Mouse (Mus musculus): Measurements from ENCODE around the gene Zmpste24. TPM values are rescaled to one million over a fixed set of nuclear protein-coding genes. Genes with fewer than 3 reads are reported as not detected.

The Zmpste24 gene
- polyA plus RNA-seq, 1 experiment from 2014 or later: 34.7 TPM

GRCm38 (mm10) chr4:121014594-121015267, 83.3 kb downstream of the Zmpste24 start:
- Histone ChIP-seq H3K4me2 (replicated peaks) (peak overlapping the region; percentile 93; the same call in 1 of the 2 replicates), H3K4me1 (peaks cover 11% of the 10 kb centered on the region)
- WGBS: 84% methylated on average over 10 of the region's 10 CpGs

GRCm38 (mm10) chr4:121010770-121011549, 87.1 kb downstream of the Zmpste24 start:
- no peak overlapping the region for H3K4me2 ChIP-seq (replicated peaks)
- no peak overlapping the region for H3K4me3 ChIP-seq
- ATAC-seq (ENCODE audit: low FRiP score, low read depth): no peak
- H3K4me1 ChIP-seq: peaks cover 15% of the 10 kb centered on the region
- no peak overlapping the region for H3K9ac ChIP-seq
- H3K9me3 ChIP-seq: no peaks in the 10 kb centered on the region
- H3K27me3 ChIP-seq (replicated peaks): no peaks in the 10 kb centered on the region
- no peak overlapping the region for H3K27ac ChIP-seq
- 84% methylated on average over 11 of the region's 11 CpGs for WGBS
- no peaks in the 10 kb centered on the region for H3K36me3 ChIP-seq

More at GRCm38 (mm10) chr4:121014594-121015267, 83.3 kb downstream of the Zmpste24 start:
- Histone ChIP-seq H3K27ac (no peak overlapping the region), H3K9me3 (no peaks in the 10 kb centered on the region), H3K9ac (no peak overlapping the region), H3K36me3 (no peaks in the 10 kb centered on the region), H3K4me3 (no peak overlapping the region), H3K27me3 (replicated peaks) (no peaks in the 10 kb centered on the region)
- ATAC-seq (ENCODE audit: low FRiP score, low read depth): no peak

Other genes starting within 250 kb of the Zmpste24 start
- gene Rims3, start 243.4 kb downstream of the Zmpste24 start, polyA plus RNA-seq (2016; fragmentation: Nextera tagmentation; extraction: Ambion mirVana): 10.0 and 12.9 TPM in 2 replicates
- 36.1 and 36.8 TPM in 2 replicates for gene Exo5, start 173.2 kb downstream of the Zmpste24 start, polyA plus RNA-seq (2016; fragmentation: Nextera tagmentation; extraction: Ambion mirVana)
- 10.8 and 11.7 TPM in 2 replicates for gene Zfp69, start 146.5 kb downstream of the Zmpste24 start, polyA plus RNA-seq (2016; fragmentation: Nextera tagmentation; extraction: Ambion mirVana)
- 39.0 and 44.5 TPM in 2 replicates for gene Smap2, start 81.0 kb downstream of the Zmpste24 start, polyA plus RNA-seq (2016; fragmentation: Nextera tagmentation; extraction: Ambion mirVana)
- 18.0 and 22.9 TPM in 2 replicates for gene Col9a2, start 58.9 kb downstream of the Zmpste24 start, polyA plus RNA-seq (2016; fragmentation: Nextera tagmentation; extraction: Ambion mirVana)
- gene Tmco2, start 11.0 kb upstream of the Zmpste24 start, polyA plus RNA-seq (2016; fragmentation: Nextera tagmentation; extraction: Ambion mirVana): not detected in 2 replicates
- 34.4 and 34.8 TPM in 2 replicates for gene Rlf, start 116.8 kb upstream of the Zmpste24 start, polyA plus RNA-seq (2016; fragmentation: Nextera tagmentation; extraction: Ambion mirVana)
- gene Gm12888, start 226.7 kb upstream of the Zmpste24 start, polyA plus RNA-seq (2016; fragmentation: Nextera tagmentation; extraction: Ambion mirVana): not detected in 2 replicates